Mouse (Mus musculus) heart, adult 18-20 months (tissue): Measurements from ENCODE around the gene Tmsb4x. TPM values are rescaled to one million over a fixed set of nuclear protein-coding genes. Genes with fewer than 3 reads are reported as not detected.

Experiments
- DNase-seq, 2 experiments: peaks; one replicate each; pipeline ENCODE4 v3.0.0; 2021 to 2022; ENCODE audit warnings: mixed read lengths in 1 of 2
- long read RNA-seq, 2 experiments: library from polyadenylated mRNA; stranded (forward); transcript quantifications; one replicate each; pipeline ENCODE4 v2.0.0; 2021
- total RNA-seq, 2 experiments: library from RNA; stranded (reverse); gene quantifications; 2 replicates each; pipeline ENCODE4 v1.2.3; 2021

Tmsb4x gene
- total RNA-seq: 100 to 1,000 TPM; 525 to 536 TPM
- long read RNA-seq, experiment 1, transcript Tmsb4x-201 (3 exons, 768 nt): major isoform, 148 of 185 reads
- long read RNA-seq, experiment 1, partial matches to known transcripts: 1 of 185 reads
- long read RNA-seq, experiment 1, other reads (novel, unspliced or antisense): 35 of 185 reads
- long read RNA-seq, experiment 2, transcript Tmsb4x-201 (3 exons, 768 nt): major isoform, 134 of 169 reads
- long read RNA-seq, experiment 2, partial matches to known transcripts: 2 of 169 reads
- long read RNA-seq, experiment 2, other reads (novel, unspliced or antisense): 33 of 169 reads

GRCm38 (mm10) chrX:167208978-167209754 is at the start of gene Tmsb4x:
Tmsb4x (minus strand) TSS chrX:167209315.
- DNase-seq: peak; percentile 88 to 91

GRCm38 (mm10) chrX:167241736-167242135 is 32.6 kb upstream of the Tmsb4x start:
- no peak for DNase-seq

- DNase-seq: no peak
Observed at GRCm38 (mm10) chrX:167239293-167239921, 30.3 kb upstream of the Tmsb4x start.

GRCm38 (mm10) chrX:167233104-167233687 is 24.1 kb upstream of the Tmsb4x start:
- peak; percentile 55 to 84 for DNase-seq

GRCm38 (mm10) chrX:167231150-167231549 is 22.0 kb upstream of the Tmsb4x start:
- peak in 1 of 2 experiments; percentile 50 for DNase-seq

- no peak for DNase-seq
Observed at GRCm38 (mm10) chrX:167229819-167230218, 20.7 kb upstream of the Tmsb4x start.

GRCm38 (mm10) chrX:167229206-167229605 is 20.1 kb upstream of the Tmsb4x start:
- DNase-seq: peak; percentile 74 to 75

- DNase-seq: no peak
Observed at GRCm38 (mm10) chrX:167227756-167228155, 18.6 kb upstream of the Tmsb4x start.

GRCm38 (mm10) chrX:167227138-167227537 is 18.0 kb upstream of the Tmsb4x start:
- peak in 1 of 2 experiments; percentile 42 for DNase-seq

- peak in 1 of 2 experiments; percentile 19 for DNase-seq
Observed at GRCm38 (mm10) chrX:167226570-167226969, 17.5 kb upstream of the Tmsb4x start.

GRCm38 (mm10) chrX:167212707-167213106 is 3.6 kb upstream of the Tmsb4x start:
- DNase-seq: peak; percentile 60 to 66

GRCm38 (mm10) chrX:167211871-167212555 is 2.9 kb upstream of the Tmsb4x start:
- DNase-seq: peak in 1 of 2 experiments; percentile 32

- peak; percentile 67 to 70 for DNase-seq
Observed at GRCm38 (mm10) chrX:167210319-167210728, 1.2 kb upstream of the Tmsb4x start.

- no peak for DNase-seq
Observed at GRCm38 (mm10) chrX:167209828-167210227, 713 bp upstream of the Tmsb4x start.

- DNase-seq: peak; percentile 63 to 64
Observed at GRCm38 (mm10) chrX:167208506-167208820, 652 bp downstream of the Tmsb4x start.

- DNase-seq: peak; percentile 52 to 57
Observed at GRCm38 (mm10) chrX:167207741-167208505, 1.2 kb downstream of the Tmsb4x start.

- DNase-seq: no peak
Observed at GRCm38 (mm10) chrX:167205813-167206520, 3.1 kb downstream of the Tmsb4x start.

GRCm38 (mm10) chrX:167201365-167201764 is 7.8 kb downstream of the Tmsb4x start:
- no peak for DNase-seq

GRCm38 (mm10) chrX:167195228-167195649 is 13.9 kb downstream of the Tmsb4x start:
- DNase-seq: no peak

GRCm38 (mm10) chrX:167186306-167186705 is 22.8 kb downstream of the Tmsb4x start:
- no peak for DNase-seq
